Mouse (Mus musculus) liver, adult (tissue): ENCODE data around the gene Olfr286.

ENCODE experiments used
- GATA4 ChIP-seq: IDR thresholded peaks from 2 replicates; pipeline ENCODE4 v1.6.1; 2014; ENCODE audit warnings: mild to moderate bottlenecking, low read length; ENCODE audit not compliant: insufficient replicate concordance

The Olfr286 gene

DNA sequence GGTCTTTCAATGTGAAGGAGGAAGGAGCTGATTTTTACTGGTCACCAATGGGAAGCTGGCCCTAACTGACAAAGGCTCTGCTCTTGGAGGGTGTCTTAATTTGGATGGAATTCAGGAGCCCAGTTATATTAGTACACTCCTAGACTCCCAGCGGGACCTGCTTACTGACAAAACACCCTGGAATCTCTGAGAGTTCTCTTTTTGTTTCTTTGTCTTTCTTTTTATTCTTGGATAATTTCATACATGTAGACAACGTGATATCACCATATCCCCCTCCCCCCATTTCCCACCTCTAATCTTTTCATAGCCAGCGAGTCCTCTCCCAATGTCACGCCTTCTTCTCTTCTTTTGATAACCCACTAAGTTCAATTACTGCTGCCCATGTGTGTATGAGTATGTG is at the start of gene Olfr286:
Olfr286 (minus strand) TSS at position 101 of the 400 bp plus-strand sequence.
- no peak for TF ChIP-seq GATA4

DNA sequence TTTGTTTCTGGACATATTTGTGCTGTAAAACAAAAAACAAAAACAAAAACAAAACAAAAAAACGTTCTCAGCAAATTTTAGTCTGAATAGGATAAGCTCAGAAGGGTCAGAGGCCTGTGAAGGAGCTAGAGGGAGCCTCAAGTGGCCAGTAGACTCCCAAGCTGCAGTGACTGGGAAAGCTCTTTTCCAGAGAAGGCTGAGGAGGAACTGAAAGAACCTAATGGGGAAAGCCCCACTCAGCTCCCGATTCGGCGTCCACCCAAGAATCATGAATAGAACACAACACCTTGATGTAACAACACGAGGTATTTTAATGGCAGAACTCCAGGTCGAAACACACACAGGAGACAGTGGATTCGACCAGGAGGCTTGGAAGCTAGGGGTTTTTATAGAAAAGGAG is 23.5 kb upstream of the Olfr286 start:
- TF ChIP-seq GATA4, result no peak

- TF ChIP-seq GATA4, result no peak
These were observed 22.9 kb upstream of the Olfr286 start, which contains the start of gene H1fnt for GRCm38 (mm10) chr15:98257193-98257592. Gene H1fnt, minus strand, starts transcription at chr15:98257293.

DNA sequence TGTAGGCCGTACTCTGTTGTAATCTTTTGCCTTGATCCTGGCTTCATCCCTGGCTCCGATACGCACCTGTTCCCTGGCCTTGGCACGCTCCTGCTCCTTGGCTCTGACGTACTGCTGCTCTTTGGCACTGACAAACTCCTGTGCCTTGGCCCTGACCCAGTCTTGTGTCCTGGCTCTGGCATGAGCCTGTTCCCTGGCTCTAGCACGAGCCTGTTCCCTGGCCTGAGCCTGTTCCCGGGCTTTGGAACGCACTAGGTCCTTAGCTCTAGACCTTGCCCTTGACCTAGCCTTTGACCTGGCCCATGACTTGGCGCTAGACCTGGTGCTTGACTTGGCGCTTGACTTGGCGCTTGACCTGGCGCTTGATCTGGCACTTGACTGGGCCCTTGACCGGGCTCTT is 22.0 kb upstream of the Olfr286 start:
- no peak for TF ChIP-seq GATA4

- TF ChIP-seq GATA4, result no peak
These were observed 1.2 kb upstream of the Olfr286 start for GRCm38 (mm10) chr15:98235442-98235841.

DNA sequence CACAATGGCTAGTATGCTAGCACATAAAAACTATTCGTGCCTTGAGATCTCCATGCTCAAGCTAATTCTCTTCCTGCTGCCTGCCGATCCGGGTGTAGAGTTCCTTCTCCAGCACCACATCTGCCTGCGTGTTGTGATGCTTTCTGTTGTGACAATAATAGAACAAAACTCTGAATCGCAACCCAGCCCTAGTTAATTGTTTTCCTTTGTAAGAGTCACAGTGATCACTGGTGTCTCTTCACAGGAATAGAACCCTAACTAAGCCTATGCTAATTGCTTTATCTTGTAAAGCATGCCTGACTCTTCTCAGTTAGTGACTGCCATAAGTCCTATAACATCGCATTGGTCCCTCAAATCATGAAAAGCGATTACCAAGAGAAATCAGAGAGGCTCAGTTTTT is 8.2 kb downstream of the Olfr286 start:
- TF ChIP-seq GATA4, result no peak

GRCm38 (mm10) chr15:98225610-98226009 is 8.6 kb downstream of the Olfr286 start:
- TF ChIP-seq GATA4, result no peak

DNA sequence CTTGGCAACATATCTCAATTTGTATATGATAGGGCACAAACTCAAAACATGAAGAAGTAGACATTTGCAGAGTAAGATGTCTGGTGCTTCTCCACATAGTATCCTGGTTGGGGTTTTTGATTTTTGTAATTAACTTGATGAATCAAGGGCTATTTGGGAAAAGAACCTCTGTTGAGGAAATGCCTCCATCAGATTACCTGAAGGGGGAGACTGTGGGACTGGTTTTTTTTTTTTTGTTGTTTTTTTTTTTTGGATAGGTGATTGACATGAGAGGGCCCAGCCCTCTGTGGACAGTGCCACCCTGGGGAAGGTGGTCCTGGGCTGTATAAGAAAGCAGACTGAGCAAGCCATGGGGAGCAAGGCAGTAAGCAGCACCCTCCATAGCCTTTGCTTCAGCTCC is 11.9 kb downstream of the Olfr286 start:
- no peak for TF ChIP-seq GATA4

DNA sequence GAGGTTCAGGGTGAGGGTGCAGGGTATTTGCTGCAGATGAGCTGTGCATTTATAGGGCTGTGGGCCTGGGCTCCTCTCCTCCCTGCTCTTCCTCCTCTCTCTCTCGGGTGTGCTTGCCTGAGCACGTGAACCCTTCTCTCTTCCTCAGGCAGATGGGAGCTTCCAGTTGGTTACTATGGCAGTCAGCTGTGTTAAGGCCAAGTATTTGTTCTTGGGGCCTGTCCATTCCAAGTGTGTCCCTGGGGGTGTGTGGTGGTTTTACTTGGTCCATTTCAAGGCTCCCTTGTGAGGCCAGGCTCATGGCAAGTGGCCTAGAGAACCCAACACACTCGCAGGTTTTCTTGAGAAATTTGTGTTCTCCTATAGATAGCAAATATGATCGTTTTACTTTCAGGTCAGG is 13.4 kb downstream of the Olfr286 start, which contains the start of the genes Gm44579 and Olfr287:
Gm44579 (minus strand) TSS at position 101 of the 400 bp plus-strand sequence.
Olfr287 (minus strand) TSS at position 180 of the 400 bp plus-strand sequence.
- TF ChIP-seq GATA4, result no peak

DNA sequence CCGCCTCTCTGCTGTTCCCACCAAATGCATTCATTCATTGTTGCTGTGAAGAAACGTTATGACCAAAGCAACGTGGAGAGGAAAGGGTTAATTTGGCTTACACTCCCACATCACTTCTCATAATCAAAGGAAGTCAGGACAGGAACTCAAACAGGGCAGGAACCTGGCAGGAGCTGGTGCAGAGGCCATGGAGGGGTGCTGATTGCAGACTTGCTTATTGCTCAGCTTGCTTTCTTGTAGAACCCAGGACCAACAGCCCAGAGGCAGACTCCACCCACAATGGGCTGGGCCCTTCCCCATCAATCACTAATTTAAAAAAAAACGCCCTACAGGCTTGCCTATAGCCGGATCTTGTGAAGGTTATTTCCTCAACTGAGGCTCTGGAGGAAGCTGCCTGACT is 20.1 kb downstream of the Olfr286 start:
- TF ChIP-seq GATA4, result no peak

DNA sequence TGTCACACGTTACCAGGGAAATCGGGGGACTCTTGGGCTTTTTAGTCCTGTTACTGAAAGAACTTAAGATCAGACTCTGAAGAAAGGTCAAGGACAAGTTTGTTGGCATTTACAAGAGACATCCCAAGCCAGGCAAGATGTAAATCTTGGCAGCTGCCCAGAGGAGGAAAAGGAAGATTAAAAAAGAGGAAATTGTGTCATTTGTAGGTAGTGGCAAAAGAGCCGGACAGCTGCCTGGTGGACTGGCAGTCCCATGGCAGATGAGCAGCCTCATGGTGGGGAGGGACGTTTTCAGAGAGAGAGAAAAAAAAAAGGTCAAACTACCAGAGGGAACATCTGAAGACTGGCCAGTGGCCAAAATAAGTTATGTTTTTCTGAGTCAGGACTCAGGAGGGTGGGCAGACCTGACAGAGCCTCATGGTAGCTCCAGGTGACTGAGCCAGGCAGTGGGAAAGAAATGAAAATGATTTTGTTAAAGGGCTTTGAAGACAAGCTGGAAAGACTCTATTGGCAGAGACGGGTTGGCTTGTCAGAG is 20.8 kb downstream of the Olfr286 start:
- TF ChIP-seq GATA4, result no peak

DNA sequence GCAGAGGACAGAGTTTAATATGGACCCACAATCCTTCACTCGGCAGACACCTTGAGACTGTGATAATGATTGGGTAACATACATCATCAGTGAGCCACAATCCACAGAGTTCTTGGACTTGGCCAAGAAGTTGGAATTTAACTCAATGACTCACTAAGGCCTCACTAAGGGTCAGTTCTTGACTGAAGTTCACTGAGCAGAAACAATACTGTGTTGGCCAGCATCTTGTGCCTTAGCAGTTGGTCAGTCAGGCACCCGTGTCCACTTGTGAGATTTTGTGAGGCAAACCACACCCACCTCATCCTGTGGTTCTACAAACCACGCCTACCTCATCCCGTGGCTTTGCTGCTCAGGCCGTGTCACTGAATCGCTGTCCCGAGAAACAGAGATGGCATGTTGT is 24.6 kb downstream of the Olfr286 start:
- TF ChIP-seq GATA4, result no peak

- no peak for TF ChIP-seq GATA4
These were observed 38.8 kb downstream of the Olfr286 start, which contains the start of gene Olfr288 for GRCm38 (mm10) chr15:98195442-98195841. Gene Olfr288, minus strand, starts transcription at chr15:98195542.

- no peak for TF ChIP-seq GATA4
These were observed 49.8 kb downstream of the Olfr286 start for GRCm38 (mm10) chr15:98184456-98184855.

GRCm38 (mm10) chr15:98181856-98182570 is 52.2 kb downstream of the Olfr286 start:
- no peak for TF ChIP-seq GATA4

DNA sequence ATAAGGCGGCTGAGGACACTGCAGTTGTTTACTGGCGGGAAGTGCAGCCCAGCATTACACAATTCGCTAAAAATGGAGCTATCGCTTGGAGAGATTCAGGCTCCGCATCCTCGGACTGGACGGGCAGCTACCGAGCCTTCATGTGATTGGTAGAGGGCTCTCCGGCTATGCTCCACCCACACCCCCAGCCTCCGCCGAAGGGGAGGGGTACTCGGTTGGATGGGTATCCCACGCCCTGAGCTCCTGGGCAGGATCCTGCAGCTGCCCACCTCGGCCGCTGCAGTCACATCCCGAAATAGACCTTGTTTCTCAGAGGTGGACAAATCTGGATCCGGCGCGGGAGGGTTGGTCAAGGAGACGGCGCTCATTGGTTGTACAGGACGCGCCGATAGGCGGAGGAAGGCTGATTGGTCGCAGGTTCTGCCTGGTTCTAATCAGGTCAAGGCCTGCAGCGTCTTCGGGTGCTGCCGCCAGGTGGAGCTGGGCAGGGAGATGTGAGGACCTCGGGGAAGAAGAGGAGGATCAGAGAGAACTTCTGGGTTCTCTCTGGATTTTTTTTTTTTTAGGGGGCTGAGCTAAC is 53.0 kb downstream of the Olfr286 start:
- peak; percentile 95; the same call in 1 of the 2 replicates for TF ChIP-seq GATA4

GRCm38 (mm10) chr15:98180567-98181131 is 53.6 kb downstream of the Olfr286 start:
- no peak for TF ChIP-seq GATA4

- no peak for TF ChIP-seq GATA4
These were observed 56.9 kb downstream of the Olfr286 start for GRCm38 (mm10) chr15:98177320-98177719.
